Mouse (Mus musculus) brain, embryonic 14.5 days (tissue): ENCODE data around the gene Plekhh3. TPM values are rescaled to one million over a fixed set of nuclear protein-coding genes. Genes with fewer than 3 reads are reported as not detected.
"Not testable (repeated sequence)": the region's sequence is repeated elsewhere in the genome, so short reads cannot be mapped to it uniquely, and the experiment has no call there.

Experiments
- DNase-seq: peaks from one replicate; pipeline ENCODE4 v3.0.0-alpha.2; 2011; ENCODE audit warnings: low read depth
- CTCF ChIP-seq: fragments of 200-500 bp; IDR thresholded peaks from 2 replicates; pipeline ENCODE4 v1.5.1; 2012; ENCODE audit warnings: inconsistent platforms, mild to moderate bottlenecking, moderate library complexity, borderline replicate concordance; ENCODE audit not compliant: insufficient read depth, insufficient read length; ENCODE audit errors: extremely low read depth
- POLR2A ChIP-seq: fragments of 200-500 bp; IDR thresholded peaks from 2 replicates; pipeline ENCODE4 v1.6.1; 2012; ENCODE audit warnings: mild to moderate bottlenecking, inconsistent platforms, borderline replicate concordance; ENCODE audit not compliant: poor library complexity, insufficient read depth, insufficient read length, severe bottlenecking; ENCODE audit errors: extremely low read depth
- polyA plus RNA-seq: library from polyadenylated mRNA; depleted of rRNA; stranded (reverse); fragments of >200 nt; gene quantifications from 2 replicates; pipeline ENCODE4 v1.2.3, GENCODE M21; 2012

Plekhh3 gene
- polyA plus RNA-seq, 1 experiment, result 12.0 TPM

GRCm38 (mm10) chr11:101137000-101137399, 34.2 kb downstream of the Plekhh3 start:
- no peak for DNase-seq
- TF ChIP-seq CTCF (no peak), POLR2A (no peak)

- DNase-seq, result no peak
- TF ChIP-seq POLR2A (no peak), CTCF (no peak)
These were observed 36.8 kb downstream of the Plekhh3 start for GRCm38 (mm10) chr11:101134217-101134865.

- no peak for TF ChIP-seq CTCF
- TF ChIP-seq POLR2A, result no peak
- no peak for DNase-seq
These were observed 38.1 kb downstream of the Plekhh3 start for GRCm38 (mm10) chr11:101133037-101133436.

- TF ChIP-seq POLR2A, result no peak
- TF ChIP-seq CTCF, result peak; percentile 37; the same call in 1 of the 2 replicates
- peak; percentile 59 for DNase-seq
These were observed 39.5 kb downstream of the Plekhh3 start for GRCm38 (mm10) chr11:101131701-101132100.

- no peak for TF ChIP-seq CTCF
- no peak for TF ChIP-seq POLR2A
- peak; percentile 28 for DNase-seq
These were observed 40.0 kb downstream of the Plekhh3 start for GRCm38 (mm10) chr11:101131187-101131586.

- TF ChIP-seq POLR2A, result no peak
- TF ChIP-seq CTCF, result no peak
- no peak for DNase-seq
These were observed 40.9 kb downstream of the Plekhh3 start for GRCm38 (mm10) chr11:101130056-101130756.

DNA sequence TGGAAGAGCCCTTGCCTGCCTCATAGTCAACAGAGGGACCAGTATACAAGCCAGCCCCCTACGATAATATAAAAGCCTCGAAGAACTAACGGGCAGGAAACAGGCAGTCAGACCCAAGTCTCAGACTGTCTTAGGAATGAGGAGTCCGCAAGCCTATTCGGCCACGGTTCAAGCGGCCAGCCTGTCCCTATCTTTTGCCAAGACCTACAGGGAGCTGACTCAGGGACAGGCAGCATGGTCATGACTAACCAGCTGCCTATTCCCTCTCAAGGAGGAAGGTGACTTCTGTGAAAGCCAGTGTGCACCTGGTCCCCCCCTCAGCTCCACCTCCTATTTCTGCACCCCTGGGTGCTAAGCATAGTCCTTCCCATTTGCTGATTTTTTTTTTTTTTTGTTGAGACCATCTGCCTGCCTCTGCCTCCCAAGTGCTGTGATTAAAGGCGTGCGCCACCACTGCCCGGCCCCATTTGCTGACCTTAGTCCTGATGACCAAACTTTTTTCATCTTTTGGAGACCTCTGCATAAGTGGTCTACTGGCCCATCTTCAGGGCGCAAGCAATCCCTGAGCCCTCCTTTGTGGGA, 42.1 kb downstream of the Plekhh3 start:
- TF ChIP-seq POLR2A, result no peak
- TF ChIP-seq CTCF, result no peak
- DNase-seq, result no peak

- no peak for DNase-seq
- TF ChIP-seq POLR2A (no peak), CTCF (no peak)
These were observed 44.1 kb downstream of the Plekhh3 start for GRCm38 (mm10) chr11:101127075-101127474.

DNA sequence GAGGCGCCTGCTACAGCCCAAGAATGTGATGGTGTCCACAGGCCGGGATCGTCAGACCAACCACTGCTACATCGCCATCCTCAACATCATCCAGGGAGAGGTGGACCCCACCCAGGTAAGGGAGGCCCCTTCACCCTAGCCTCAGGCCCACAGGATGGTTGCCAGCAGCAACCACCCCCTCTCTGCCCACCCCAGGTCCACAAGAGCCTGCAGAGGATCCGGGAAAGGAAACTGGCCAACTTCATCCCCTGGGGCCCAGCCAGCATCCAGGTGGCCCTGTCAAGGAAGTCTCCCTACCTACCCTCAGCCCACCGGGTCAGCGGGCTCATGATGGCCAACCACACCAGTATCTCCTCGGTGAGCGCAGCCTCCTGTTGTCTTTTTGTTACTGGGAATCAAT, 46.1 kb downstream of the Plekhh3 start:
- DNase-seq, result not testable (repeated sequence)

DNA sequence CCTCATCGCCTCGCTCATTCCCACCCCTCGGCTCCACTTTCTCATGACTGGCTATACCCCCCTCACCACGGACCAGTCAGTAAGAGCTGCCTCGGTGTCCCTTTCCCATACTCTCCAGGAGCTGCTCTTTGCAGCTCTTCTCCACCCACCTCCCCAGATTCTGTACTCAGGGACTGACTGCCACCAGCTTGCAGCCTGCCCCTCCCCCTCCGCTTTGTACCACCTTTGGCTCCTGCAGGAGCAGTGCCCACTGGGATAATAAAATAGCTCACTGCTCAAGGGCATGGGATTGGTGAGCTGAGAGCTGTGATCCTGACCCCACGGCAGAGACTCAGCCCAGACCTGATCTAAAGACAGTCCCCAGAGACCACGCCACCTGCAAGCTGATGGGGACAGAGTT, 46.7 kb downstream of the Plekhh3 start:
- DNase-seq, result not testable (repeated sequence)

DNA sequence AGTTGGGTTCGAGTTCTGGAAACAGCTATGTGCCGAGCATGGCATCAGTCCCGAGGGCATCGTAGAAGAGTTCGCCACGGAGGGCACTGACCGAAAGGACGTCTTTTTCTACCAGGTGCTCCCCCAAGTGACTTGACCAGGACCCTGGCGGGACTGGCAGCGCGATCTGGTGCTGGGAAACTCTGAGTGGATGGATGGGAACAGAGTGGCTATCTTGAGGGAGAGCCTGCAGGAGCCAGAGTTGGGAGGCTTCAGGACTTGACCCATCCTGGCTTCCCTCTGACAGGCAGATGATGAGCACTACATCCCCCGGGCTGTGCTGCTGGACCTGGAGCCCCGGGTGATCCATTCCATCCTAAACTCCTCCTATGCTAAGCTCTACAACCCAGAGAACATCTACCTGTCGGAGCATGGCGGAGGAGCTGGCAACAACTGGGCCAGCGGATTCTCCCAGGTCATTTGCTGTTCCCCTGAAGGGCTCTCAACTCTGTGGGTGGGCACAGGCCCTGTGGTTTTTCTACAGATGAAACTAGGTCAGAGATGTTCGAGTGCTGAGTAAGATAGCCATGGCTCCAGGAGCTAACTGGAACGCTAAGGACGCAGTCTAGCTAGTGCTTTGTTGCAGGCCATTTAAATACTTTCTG, 50.5 kb downstream of the Plekhh3 start:
- no peak for TF ChIP-seq CTCF
- DNase-seq, result no peak

DNA sequence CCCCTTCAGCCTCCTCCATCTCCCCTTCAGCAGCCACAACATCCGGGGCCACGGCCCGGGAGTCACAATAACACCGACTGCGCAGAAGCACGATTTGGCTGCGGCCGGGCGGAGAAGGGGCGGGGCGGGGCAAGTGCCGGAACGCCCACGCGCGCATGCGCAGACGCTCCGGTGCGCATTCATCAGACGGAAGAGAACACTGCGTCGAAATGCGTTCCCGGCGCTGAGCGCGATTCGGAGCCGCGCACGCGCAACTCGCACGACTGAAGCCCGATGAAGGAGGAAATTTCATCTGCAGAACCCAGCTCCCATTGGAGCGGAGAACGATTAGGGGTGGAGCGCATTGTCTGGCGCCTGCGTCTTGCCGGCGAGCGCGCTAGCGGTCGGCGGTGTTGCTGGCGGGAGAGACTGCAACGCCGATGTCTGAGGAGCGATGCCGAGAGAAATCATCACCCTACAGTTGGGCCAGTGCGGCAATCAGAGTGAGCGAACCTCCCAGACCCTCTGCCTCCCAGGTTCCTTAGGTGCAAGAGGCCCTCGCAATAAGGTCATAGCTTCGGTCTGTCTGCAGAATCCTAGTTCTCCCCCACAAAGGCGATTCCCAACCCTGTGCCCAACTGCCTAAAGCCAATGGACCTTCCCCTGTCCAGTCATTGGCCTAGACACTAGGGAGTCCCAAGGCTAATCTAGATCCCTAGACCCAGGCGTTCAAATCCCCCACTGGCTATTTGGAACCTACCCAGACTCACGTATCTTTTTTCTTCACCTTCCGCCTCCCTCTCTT, 51.2 kb downstream of the Plekhh3 start, which contains the start of the genes Retreg3 and Tubg1:
Gene Retreg3 (minus strand): TSS at position 133 of the 784 bp plus-strand sequence.
Gene Tubg1 (plus strand): TSS at position 178 of the 784 bp plus-strand sequence.
- peak; percentile 100 for DNase-seq
- TF ChIP-seq CTCF (no peak), POLR2A (peak; percentile 76; the same call in 1 of the 2 replicates)
